Mouse (Mus musculus): ENCODE data around the gene Tomt.

GRCm38 (mm10) chr7:101860978-101861377 is 45.2 kb downstream of the Tomt start:
- no peak for TF ChIP-seq CTCF (IDR thresholded peaks at IDR 0.05; ENCODE audit: extremely low read depth, insufficient read length, insufficient replicate concordance, low read depth, low read length)
- no peak for TF ChIP-seq POLR2A (IDR thresholded peaks at IDR 0.05; ENCODE audit: low read depth, low read length)

All from small intestine, adult 2 months (tissue).